Mouse (Mus musculus) lung, adult 2 months (tissue): ENCODE data around the gene BC052040.

Experiments used
- CTCF ChIP-seq: fragments of 200-500 bp; IDR thresholded peaks from 2 replicates; pipeline ENCODE4 v1.5.1; 2011; ENCODE audit warnings: mild to moderate bottlenecking, low read length, control low read depth; ENCODE audit not compliant: insufficient read depth
- POLR2A ChIP-seq: fragments of 200-500 bp; IDR thresholded peaks from 2 replicates; pipeline ENCODE4 v1.6.1; 2011; ENCODE audit warnings: low read depth, mild to moderate bottlenecking, control low read depth, low read length, borderline replicate concordance; ENCODE audit errors: extremely low read depth

GRCm38 (mm10) chr2:115543212-115543611, 38.3 kb upstream of the BC052040 start:
- TF ChIP-seq CTCF (no peak), POLR2A (no peak)
